Mouse (Mus musculus) cortical plate, adult 2 months (tissue): ENCODE measurements around the gene Crybb2. TPM values are rescaled to one million over a fixed set of nuclear protein-coding genes. Genes with fewer than 3 reads are reported as not detected.

ENCODE experiments used
- H3K27ac ChIP-seq: fragments of 200-500 bp; 2 replicates; pipeline ENCODE4 v1.5.1; 2012; ENCODE audit warnings: low read length, control low read depth, inconsistent platforms; ENCODE audit not compliant: insufficient read depth
- H3K4me1 ChIP-seq: fragments of 200-500 bp; 2 replicates; pipeline ENCODE4 v1.6.1; 2011; ENCODE audit warnings: low read length; ENCODE audit not compliant: control insufficient read depth, insufficient read depth
- H3K4me3 ChIP-seq: fragments of 200-500 bp; 2 replicates; pipeline ENCODE4 v1.5.1; 2011; ENCODE audit warnings: mild to moderate bottlenecking, low read length, control low read depth; ENCODE audit not compliant: insufficient read depth
- CTCF ChIP-seq: fragments of 200-500 bp; IDR thresholded peaks from 2 replicates; pipeline ENCODE4 v1.5.1; 2011; ENCODE audit warnings: mild to moderate bottlenecking, control low read depth, low read length; ENCODE audit not compliant: insufficient read depth; ENCODE audit errors: extremely low read depth
- POLR2A ChIP-seq: fragments of 200-500 bp; IDR thresholded peaks from 2 replicates; pipeline ENCODE4 v1.6.1; 2011; ENCODE audit warnings: mild to moderate bottlenecking, low read length, control low read depth; ENCODE audit not compliant: insufficient read depth; ENCODE audit errors: extremely low read depth
- polyA plus RNA-seq: library from polyadenylated mRNA; depleted of rRNA; stranded (reverse); fragments of >200 nt; gene quantifications from 2 replicates; pipeline ENCODE4 v1.2.3, GENCODE M21; 2012

Gene Crybb2
- polyA plus RNA-seq, 1 experiment, result not detected

- no peak overlapping the region for H3K4me3 ChIP-seq
- no peak overlapping the region for H3K27ac ChIP-seq
- H3K4me1 ChIP-seq, result peaks cover 6% of the 10 kb centered on the region
- no peak for TF ChIP-seq CTCF
- no peak for TF ChIP-seq POLR2A
These were observed 26.4 kb downstream of the Crybb2 start for GRCm38 (mm10) chr5:113043531-113043930.

GRCm38 (mm10) chr5:113041567-113042071, 28.3 kb downstream of the Crybb2 start:
- H3K27ac ChIP-seq, result no peak overlapping the region
- TF ChIP-seq POLR2A (no peak), CTCF (no peak)
- H3K4me1 ChIP-seq, result peaks cover 6% of the 10 kb centered on the region
- no peak overlapping the region for H3K4me3 ChIP-seq

- no peak overlapping the region for H3K4me3 ChIP-seq
- H3K27ac ChIP-seq, result no peak overlapping the region
- TF ChIP-seq POLR2A (no peak), CTCF (no peak)
- peaks cover 6% of the 10 kb centered on the region for H3K4me1 ChIP-seq
These were observed 29.1 kb downstream of the Crybb2 start for GRCm38 (mm10) chr5:113040776-113041175.

- H3K27ac ChIP-seq, result no peak overlapping the region
- no peak overlapping the region for H3K4me3 ChIP-seq
- TF ChIP-seq POLR2A (no peak), CTCF (no peak)
- H3K4me1 ChIP-seq, result peaks cover 10% of the 10 kb centered on the region
These were observed 31.3 kb downstream of the Crybb2 start for GRCm38 (mm10) chr5:113038601-113039000.

- H3K27ac ChIP-seq, result no peak overlapping the region
- H3K4me3 ChIP-seq, result no peak overlapping the region
- H3K4me1 ChIP-seq, result peaks cover 6% of the 10 kb centered on the region
- TF ChIP-seq POLR2A (no peak), CTCF (no peak)
These were observed 34.5 kb downstream of the Crybb2 start for GRCm38 (mm10) chr5:113035094-113036047.

- H3K4me3 ChIP-seq, result no peak overlapping the region
- no peak for TF ChIP-seq CTCF
- no peak for TF ChIP-seq POLR2A
- no peak overlapping the region for H3K27ac ChIP-seq
These were observed 38.6 kb downstream of the Crybb2 start for GRCm38 (mm10) chr5:113031201-113031754.

GRCm38 (mm10) chr5:113030082-113030481, 39.8 kb downstream of the Crybb2 start:
- TF ChIP-seq POLR2A, result no peak
- no peak for TF ChIP-seq CTCF
- H3K4me3 ChIP-seq, result no peak overlapping the region
- no peak overlapping the region for H3K27ac ChIP-seq
- H3K4me1 ChIP-seq, result peaks cover 2% of the 10 kb centered on the region; the same call in 1 of the 2 replicates

More at GRCm38 (mm10) chr5:113031201-113031754, 38.6 kb downstream of the Crybb2 start:
- H3K4me1 ChIP-seq, result peaks cover 5% of the 10 kb centered on the region

GRCm38 (mm10) chr5:113026706-113027105, 43.2 kb downstream of the Crybb2 start:
- Histone ChIP-seq H3K27ac (no peak overlapping the region), H3K4me1 (no peaks in the 10 kb centered on the region), H3K4me3 (no peak overlapping the region)
- TF ChIP-seq POLR2A (no peak), CTCF (no peak)

- TF ChIP-seq POLR2A, result no peak
- no peak for TF ChIP-seq CTCF
- Histone ChIP-seq H3K27ac (no peak overlapping the region), H3K4me3 (no peak overlapping the region), H3K4me1 (no peaks in the 10 kb centered on the region; the same call in 1 of the 2 replicates)
These were observed 45.7 kb downstream of the Crybb2 start for GRCm38 (mm10) chr5:113024154-113024764.
